Mouse (Mus musculus) ES-CJ7 (cell line): ENCODE data around the gene Ptprd.

Experiments
- DNase-seq: peaks from one replicate; pipeline ENCODE4 v3.0.0; 2011; ENCODE audit warnings: low read depth, low spot score

Gene Ptprd

GRCm38 (mm10) chr4:76913532-76914150, 1298.1 kb downstream of the Ptprd start:
- no peak for DNase-seq

GRCm38 (mm10) chr4:76901692-76902091, 1310.1 kb downstream of the Ptprd start:
- DNase-seq, result no peak

GRCm38 (mm10) chr4:76889669-76890068, 1322.1 kb downstream of the Ptprd start:
- DNase-seq, result no peak

- DNase-seq, result no peak
Observed at GRCm38 (mm10) chr4:76881610-76882009, 1330.2 kb downstream of the Ptprd start.

- DNase-seq, result no peak
Observed at GRCm38 (mm10) chr4:76870971-76871370, 1340.8 kb downstream of the Ptprd start.

GRCm38 (mm10) chr4:76865585-76865984, 1346.2 kb downstream of the Ptprd start:
- no peak for DNase-seq

GRCm38 (mm10) chr4:76846265-76846664, 1365.5 kb downstream of the Ptprd start:
- DNase-seq, result no peak

GRCm38 (mm10) chr4:76839016-76839415, 1372.7 kb downstream of the Ptprd start:
- no peak for DNase-seq

GRCm38 (mm10) chr4:76812138-76812537, 1399.6 kb downstream of the Ptprd start:
- no peak for DNase-seq

- no peak for DNase-seq
Observed at GRCm38 (mm10) chr4:76802708-76803107, 1409.1 kb downstream of the Ptprd start.

- no peak for DNase-seq
Observed at GRCm38 (mm10) chr4:76798010-76799007, 1413.5 kb downstream of the Ptprd start.

- DNase-seq, result no peak
Observed at GRCm38 (mm10) chr4:76785389-76785788, 1426.4 kb downstream of the Ptprd start.

GRCm38 (mm10) chr4:76779558-76780124, 1432.1 kb downstream of the Ptprd start:
- no peak for DNase-seq

- no peak for DNase-seq
Observed at GRCm38 (mm10) chr4:76766918-76767317, 1444.8 kb downstream of the Ptprd start.

- DNase-seq, result no peak
Observed at GRCm38 (mm10) chr4:76766429-76766828, 1445.3 kb downstream of the Ptprd start.

- DNase-seq, result no peak
Observed at GRCm38 (mm10) chr4:76750709-76751108, 1461.1 kb downstream of the Ptprd start.

GRCm38 (mm10) chr4:76735831-76736230, 1475.9 kb downstream of the Ptprd start:
- DNase-seq, result no peak

- no peak for DNase-seq
Observed at GRCm38 (mm10) chr4:76675726-76676125, 1536.0 kb downstream of the Ptprd start.

- no peak for DNase-seq
Observed at GRCm38 (mm10) chr4:76673224-76673623, 1538.5 kb downstream of the Ptprd start.

- DNase-seq, result no peak
Observed at GRCm38 (mm10) chr4:76672653-76673052, 1539.1 kb downstream of the Ptprd start.

GRCm38 (mm10) chr4:76661725-76662124, 1550.0 kb downstream of the Ptprd start:
- DNase-seq, result no peak

- DNase-seq, result no peak
Observed at GRCm38 (mm10) chr4:76660146-76660545, 1551.6 kb downstream of the Ptprd start.
